Mouse (Mus musculus): ENCODE measurements around the gene Camta1. TPM values are rescaled to one million over a fixed set of nuclear protein-coding genes. Genes with fewer than 3 reads are reported as not detected.
"Not testable (repeated sequence)": the region's sequence is repeated elsewhere in the genome, so short reads cannot be mapped to it uniquely, and the experiment has no call there.

Gene Camta1
- polyA plus RNA-seq, 1 experiment = 10.3 TPM

DNA sequence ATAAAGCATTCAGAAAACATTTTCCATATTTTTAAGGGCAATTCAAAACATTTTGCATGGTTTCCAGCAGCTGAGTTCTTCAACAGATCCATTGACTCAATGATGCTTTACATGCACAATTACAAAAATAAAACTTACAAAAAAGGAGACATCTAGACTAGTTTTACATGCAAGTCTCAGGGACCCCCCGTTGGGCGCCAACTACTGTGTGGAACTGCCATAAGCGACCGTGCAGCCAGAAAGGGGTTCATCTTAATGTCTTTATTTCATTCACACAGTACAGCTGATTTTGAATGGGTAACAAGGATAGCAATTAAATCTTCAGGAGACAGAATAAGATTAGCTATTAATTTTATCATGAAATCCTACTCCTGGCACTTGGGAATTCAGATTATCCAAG lies 802.1 kb downstream of the Camta1 start:
- no peak for DNase-seq (ENCODE audit: low read depth)

DNA sequence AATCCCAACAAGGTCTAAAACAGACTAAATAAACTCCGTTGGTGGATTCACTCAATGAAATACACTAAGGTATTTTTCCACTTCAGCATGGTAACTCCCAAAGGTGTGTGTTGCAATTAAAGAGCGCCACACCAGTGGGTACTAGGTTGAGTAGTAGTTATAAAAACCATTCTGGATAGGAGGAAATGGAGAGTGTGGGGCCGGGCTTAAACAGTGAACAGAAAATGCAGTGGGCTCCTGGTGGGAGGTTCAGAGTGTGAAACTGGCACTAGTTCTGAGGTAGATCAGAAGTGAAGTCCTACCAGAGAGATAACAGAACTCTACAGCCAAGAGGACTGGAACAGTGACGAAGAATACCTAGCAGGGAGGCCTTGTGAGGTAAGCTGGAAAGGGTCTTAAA lies 803.0 kb downstream of the Camta1 start:
- no peak for DNase-seq (ENCODE audit: low read depth)

DNA sequence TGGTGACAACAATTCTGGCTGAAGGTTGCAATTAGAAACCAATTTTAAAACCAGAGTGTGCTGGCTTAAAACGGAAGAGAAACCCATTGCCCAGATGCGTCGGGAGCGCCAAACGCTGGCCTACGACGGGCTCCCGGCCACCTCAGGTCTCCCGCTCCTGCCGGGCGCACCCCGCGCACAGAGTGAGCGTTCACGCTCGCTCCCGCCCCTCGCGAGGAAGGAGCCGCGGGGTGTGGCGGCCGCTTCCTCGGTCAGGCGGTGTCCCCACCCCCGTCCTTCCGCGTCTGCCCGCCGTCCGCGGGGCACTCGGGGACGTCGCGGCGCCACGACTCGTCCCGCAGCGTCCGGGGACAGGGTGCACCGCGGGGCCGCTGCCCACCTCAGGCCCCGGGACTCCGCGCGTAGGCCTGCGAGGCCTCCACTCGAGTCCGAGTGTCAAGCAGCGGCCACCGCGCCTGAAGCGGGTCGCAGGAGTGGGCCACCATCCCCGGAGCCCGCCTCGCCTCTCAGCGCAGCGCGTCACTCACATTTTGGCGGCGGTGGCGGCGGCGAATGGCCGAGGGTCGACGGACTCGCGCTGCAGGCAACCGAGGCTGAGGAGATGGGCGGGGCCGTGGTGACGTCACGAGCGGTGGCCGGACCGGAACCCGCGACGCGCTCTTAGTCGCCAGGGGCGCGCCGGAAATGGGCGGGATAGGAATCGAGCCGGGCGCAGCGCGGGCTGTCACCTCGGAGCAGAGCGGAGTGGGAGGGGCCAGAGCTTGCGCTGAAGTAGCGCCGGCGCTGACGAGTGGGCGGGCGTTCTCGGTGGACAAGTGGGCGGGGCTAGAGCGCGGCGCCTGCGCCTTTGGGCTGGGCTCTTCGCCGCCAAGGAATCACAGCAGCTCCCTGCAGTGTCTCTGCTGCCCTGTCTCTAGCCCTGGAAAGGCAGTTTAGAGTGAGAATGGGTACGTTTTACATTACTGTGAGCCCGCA lies 804.0 kb downstream of the Camta1 start, which contains the start of gene Vamp3:
Gene Vamp3 (minus strand): TSS at position 617 of the 975 bp plus-strand sequence.
- no peak for DNase-seq (ENCODE audit: low read depth)

DNA sequence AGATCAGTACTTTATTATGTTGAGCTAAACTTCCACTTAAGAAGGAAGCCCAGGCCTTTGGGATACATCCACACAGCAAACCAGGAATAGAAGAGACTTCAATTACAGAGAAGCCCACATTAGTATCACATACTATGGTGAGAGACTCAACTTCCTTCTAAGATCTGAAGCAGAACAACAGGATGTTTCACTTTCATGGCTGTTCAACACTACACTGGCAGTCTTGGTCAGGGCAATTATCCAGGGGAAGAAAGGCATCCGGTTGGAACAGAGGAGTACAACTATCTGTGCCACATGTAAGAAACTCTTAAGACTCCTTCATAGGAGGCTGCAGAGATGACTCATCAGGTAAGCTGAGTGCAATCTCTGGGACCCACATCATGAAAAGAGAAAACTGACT lies 810.5 kb downstream of the Camta1 start:
- DNase-seq (ENCODE audit: low read depth) = no peak

DNA sequence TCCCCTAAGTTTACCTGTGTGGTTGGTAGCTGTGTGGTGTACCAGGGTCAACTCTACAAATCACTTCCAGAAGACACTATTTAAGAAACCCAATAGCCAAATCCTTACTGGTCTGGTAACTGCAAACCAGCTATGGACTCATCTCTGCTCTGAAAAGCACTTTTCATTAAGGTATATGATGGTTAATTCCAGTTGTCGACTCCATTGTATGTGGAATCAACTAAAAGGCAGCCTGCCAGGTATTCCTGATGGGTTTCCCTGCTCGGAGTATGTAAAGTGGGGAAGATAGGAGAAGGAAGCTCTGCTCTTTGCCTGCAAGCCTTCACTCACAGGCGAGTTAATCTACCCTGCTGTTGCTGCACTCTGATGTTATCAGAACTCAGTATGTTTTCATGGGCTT lies 815.2 kb downstream of the Camta1 start:
- DNase-seq (ENCODE audit: low read depth) = no peak

DNA sequence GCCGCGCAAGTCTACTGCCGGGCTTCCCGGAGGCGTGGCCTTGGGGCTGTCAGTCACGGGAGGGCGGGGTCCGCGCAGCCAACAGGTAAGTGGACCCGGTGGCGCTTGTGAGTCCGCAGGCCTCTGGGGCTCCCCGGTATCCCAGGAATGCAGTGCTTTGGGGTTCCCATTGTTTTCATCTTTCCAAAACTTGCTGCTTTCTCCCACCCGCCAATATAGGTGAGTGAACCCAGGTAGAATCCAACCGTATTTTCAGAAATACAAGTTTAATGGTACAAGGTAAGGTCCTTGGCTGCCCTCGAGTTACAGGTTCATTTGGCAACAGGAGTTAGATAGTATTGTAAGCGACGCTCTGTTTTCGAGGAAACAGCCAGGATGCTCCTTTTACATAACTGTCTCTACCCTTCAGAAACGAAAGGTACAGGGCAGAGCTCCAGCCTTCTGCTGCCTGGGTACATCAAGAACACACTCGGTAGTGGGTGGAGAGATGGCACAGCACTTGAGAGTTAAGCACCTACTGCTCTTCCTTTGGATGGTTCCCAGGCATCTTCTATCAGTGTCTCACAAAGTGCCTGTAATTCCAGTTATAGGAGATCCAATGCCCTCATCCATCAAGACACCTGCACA lies 816.6 kb downstream of the Camta1 start:
- DNase-seq (ENCODE audit: low read depth) = peak; percentile 34

DNA sequence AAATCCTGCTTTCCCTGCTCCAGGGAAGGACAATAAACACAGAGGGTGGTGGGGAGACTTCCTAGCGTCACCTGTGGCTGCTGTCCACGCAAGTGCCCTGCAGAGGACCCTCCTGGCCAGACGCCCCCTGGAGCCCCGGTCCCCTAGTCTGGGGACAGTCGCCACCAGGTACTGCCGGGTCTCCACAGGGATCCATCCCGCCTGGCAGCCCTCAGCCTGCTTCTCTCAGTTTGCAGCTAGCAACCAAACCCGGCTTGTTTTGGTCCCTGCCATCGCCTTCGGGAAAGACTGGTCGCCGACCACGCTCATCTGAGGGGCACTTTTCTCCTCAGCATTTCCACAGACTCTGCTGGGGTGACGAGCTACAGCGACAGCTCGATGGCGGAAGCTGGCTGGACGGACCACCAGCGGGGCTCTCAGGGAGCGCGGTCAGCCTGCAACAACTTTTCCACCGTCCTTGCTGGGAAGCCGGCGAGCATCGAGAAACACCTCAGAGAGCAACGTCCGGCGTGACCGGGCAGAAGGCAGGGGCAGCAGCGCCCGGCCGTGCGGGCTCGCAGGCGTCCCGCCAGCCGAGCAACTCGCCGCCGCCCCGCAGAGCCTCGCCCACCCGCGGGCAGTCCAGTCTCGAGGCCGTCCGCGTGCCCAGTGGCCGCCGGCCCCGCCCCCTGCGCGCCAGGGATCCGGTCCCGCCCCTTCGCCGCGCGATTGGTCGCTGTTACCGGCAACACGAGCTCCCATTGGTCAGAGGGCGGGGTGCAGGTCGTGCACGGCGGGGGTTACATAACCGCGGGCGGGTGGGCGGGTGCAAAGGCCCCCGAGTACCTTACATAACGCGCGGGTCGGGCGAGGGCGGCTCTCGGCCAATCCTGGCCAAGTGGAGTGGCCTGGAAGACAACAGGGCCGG lies 817.4 kb downstream of the Camta1 start, which contains the start of gene Per3:
Gene Per3 (minus strand): TSS at position 629 of the 907 bp plus-strand sequence.
- no peak for DNase-seq (ENCODE audit: low read depth)

DNA sequence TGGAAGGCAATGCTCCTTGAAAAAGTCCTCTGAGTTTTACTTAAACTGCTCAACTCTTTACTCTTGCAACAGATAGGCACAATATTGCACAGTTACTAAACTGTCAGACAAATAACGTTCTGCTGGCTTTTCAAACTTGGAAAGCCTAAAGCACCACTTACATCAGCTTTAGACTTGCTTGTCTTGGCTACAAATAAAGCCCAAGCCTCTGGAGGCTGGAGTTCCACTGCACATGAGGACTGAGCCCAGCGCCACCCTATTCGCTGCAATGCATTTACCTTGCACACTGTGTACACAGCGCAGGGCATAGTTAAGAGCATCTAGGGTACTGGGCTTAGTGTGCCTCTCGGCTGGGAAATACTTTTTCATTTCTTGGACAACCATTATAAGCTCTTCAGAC lies 818.4 kb downstream of the Camta1 start:
- peak; percentile 85 for DNase-seq (ENCODE audit: low read depth)

DNA sequence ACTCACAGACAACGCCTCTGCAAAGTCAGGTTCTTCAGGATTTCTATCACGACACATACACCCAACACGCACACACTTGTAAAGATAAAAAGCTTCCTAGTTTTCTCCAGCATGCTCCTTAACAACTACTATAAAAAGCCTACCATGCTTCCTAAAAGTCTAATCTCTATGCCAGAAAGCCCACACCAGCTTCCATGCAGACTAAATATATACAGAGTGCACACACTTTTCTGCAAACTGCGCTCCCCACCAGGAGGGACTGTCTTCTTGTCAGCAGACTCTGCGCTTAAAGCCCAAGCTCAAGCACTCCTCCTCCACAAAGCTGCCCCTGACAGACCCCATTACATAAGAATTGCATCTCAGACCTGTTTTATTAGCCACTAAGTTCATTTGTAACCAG lies 820.2 kb downstream of the Camta1 start:
- no peak for DNase-seq (ENCODE audit: low read depth)

DNA sequence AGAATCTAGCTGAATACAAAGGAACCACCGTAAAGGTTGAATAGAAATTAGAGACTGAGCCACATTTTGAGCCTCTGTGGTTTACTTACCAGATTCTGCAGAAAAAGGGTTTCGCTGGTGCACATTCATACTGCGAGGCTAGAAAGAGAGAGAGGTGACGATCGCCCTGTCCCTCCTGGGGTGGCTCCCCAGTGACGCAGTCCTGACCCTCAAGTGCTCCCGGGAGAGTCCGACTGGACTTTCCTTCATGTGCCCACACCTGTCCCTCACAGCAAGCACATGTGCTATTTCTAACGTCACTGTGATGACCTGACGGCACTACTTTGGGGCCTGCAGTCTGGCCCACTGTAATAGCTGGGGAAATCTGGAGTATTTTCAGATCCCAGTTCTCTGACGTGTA lies 823.9 kb downstream of the Camta1 start:
- no peak for DNase-seq (ENCODE audit: low read depth)

DNA sequence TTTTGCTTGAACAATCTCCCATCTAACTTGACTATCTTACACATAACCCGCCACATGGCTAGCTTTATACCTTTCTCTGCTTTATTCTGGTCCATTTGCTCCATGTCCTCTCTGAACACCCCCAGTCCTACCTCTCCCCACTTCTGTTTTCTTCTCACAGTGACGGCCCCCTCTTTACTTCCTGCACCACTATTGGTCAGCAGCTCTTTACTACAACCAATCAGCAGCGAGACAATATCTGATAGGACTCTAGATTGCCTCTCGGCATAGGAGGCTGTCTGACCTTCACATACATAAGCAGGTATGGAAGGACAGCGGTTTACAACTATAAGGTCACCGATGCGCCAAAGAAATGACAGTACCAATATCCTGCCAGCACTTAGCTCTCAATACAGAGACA lies 825.2 kb downstream of the Camta1 start:
- no peak for DNase-seq (ENCODE audit: low read depth)

DNA sequence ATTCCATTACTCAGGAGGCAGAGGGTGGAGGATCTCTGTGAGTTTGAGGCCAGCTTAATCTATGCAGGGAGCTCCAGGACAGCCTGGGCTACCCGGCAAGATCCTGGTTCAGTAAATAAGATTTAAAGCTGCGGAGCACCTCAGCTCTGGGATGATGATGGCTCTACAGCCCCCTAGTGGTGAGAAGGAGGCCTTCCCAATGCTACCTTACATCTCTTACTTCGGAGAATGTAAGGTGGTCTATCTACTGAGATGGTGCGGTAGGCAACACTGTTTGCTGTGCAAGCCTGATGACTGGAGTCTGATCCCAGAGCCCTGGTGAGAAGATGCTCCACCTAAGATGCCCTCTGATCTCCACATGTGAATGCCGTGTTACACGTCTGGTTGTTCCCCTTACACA lies 834.7 kb downstream of the Camta1 start:
- DNase-seq (ENCODE audit: low read depth) = no peak

DNA sequence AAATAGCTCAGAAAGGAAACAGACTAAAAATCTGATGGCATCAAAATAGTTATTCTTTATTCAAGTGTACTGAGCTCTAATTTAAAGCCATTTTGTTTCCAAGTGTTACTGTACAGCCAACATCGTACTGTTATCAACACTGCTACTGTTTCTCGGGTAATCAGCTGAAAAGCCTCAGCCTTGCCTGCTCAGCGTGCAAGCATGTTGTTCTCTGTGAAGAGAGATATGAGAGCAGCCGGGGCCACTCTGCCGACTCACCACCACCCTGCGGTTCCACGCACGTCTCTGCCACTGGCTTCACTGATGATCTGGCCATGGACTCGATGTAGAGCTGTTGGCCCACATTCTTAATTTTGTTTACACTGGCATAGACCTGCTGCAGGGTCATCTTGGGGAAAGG lies 837.5 kb downstream of the Camta1 start:
- DNase-seq (ENCODE audit: low read depth) = no peak

DNA sequence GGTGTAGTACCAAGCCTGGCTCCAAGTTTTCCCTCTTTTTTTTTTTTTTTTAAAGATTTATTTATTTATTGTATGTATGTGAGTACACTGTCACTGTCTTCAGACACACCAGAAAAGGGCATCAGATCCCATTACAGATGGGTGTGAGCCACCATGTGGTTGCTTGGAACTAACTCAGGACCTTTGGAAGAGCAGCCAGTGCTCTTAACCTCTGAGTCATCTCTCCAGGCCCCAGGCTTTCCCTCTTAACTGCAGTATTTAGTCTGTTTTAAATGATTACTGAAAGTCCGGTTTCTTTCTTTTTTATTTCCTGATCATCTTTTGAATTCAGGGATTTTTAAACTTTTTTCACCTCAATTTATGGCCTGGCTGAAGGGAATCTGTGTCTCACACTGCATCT lies 844.3 kb downstream of the Camta1 start:
- not testable (repeated sequence) for DNase-seq (ENCODE audit: low read depth)

DNA sequence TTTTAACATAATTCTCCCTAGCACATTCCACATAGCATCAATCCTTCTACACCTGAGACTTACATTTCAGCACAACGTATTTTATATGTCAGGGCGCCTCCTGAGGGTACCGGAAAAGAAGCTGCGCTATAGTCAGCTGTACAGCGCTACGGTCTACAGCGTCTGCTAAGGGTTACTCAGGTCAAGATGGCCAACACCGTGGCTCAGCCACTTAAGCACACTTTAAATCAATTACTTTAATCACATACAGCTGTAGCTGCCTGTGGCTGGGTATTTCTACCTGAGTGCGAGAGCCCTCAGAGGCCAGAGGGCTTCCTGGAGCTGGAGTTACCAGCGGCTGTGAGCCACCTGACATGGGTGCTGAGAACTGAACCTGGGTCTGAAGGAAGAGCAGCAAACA lies 845.7 kb downstream of the Camta1 start:
- DNase-seq (ENCODE audit: low read depth) = no peak

DNA sequence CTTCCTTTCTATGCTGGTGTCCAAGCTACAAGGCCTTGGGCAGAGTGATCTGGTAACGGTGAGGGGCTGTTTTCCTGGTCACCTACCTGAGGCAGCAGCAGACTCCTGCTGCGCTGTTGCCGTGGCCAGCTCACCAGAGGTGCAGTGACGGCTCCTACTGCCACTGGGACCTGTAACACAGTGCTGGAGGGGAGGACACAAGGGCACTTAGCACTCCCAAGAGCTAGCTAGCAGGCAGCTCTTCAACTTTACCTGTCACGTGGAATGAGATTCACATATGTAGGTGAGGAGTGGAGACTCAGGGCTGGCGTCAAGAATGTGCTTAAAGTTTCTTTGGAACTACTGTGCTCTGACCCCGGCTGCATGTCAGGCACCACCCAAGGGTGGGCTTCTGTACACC lies 851.4 kb downstream of the Camta1 start:
- DNase-seq (ENCODE audit: low read depth) = no peak

DNA sequence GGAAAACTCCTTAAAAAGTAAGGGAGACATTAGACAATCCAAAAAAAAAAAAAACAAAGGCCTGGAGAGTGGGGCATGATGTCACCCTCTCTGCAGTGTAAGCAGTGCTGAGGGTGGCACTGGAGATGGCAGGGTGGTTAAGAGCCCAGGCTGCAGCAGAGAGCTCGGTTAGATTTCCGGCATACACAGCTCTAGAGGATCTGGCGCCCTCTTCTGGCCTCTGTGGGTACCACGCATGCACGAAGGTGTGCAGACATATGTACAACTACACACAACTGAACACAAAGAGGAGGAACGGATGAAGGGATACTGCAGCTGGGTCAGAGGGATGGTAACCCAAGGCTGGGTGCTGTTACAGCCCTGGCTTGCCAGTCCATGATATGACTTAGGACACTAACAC lies 854.7 kb downstream of the Camta1 start:
- no peak for DNase-seq (ENCODE audit: low read depth)

DNA sequence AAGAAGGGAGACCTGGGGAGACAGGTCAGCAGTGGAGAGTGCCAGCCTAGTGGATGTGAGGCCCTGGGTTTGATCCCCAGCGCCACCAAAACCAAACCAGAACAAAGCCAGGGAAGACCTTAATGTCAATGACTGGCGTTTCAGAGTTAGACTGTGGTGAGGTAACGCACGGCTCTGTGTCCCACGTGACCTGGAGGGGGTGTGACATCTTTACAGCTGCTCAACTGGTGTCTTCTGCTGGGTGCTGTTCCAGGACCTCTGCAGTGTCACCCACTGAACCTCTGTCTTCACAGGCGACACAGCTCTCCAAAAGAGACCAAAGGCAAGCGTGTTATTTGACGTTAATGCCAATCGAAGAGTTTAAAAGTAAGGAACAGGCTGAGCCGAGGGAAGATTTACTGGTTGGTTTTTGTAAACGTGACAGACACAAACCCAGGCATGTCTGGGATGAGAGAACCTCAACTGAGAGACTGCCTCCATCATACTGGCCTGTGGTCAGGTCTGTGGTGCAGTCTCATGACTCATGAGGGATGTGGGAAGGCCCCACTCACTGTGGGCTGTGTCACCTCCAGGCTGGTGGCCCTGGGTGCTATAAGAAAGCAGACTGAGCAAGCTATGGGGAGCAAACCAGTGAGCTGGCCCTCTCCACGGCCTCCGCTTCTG lies 855.9 kb downstream of the Camta1 start:
- DNase-seq (ENCODE audit: low read depth) = no peak

DNA sequence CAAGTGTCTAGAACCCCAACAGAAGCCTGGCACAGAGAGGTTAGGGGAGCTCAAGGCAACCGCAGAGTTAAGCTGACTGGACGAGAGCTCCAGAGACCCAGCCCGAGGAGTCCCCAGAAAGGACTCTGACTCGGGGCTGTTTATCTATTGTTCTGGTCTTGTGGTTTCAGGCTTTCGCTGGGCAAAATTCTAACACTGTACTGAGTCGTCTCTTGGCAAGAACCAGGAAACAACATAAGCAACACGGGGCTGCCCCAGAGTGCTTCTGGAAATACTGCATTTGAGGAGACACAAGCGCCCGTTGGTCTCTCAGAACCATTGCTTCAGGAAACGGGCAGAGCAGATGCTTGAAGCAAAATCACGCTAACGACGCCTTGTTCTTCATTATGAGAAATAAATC lies 860.3 kb downstream of the Camta1 start:
- no peak for DNase-seq (ENCODE audit: low read depth)

DNA sequence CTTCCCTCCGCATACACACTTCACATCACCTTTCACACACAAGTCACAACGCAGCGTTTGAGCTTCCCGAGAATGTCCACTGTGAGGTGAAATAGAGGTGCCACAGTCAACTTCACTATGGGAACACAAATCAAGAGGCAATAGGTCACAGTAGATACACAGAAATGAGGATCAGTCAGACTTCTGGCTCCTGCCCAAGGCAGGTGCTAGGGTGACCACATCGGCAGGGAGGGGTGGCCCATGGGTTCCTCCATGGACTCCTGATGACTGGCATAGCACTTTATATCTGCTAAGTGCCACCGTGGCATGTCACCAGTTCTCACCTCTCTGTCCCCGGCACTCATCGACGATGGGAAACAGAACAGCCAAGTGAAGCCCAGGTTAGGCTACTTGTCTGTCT lies 863.0 kb downstream of the Camta1 start:
- no peak for DNase-seq (ENCODE audit: low read depth)

DNA sequence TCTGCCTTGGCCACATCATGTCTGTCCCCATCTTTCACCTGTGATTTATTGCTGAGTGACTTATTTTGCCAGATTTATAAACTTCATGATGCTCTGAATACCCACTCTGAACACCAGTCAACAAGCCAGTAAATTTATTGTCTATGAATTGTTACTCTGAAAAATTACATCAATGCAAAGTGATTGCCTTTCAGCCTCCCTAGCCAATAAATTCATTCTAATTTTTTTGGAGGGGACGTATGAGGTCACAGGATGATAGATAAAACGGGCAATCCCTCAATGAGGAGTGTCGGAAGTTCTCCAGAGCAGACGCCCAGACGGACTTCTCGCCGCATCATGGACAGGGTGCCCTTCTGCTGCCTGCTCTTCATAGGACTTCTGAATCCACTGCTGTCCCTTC lies 864.9 kb downstream of the Camta1 start, which contains the start of gene Uts2:
Gene Uts2 (plus strand): TSS at position 301 of the 400 bp plus-strand sequence.
- no peak for DNase-seq (ENCODE audit: low read depth)
